19 mouse cellular contexts compared by ENCODE assay signal in the genomic region with DNA sequence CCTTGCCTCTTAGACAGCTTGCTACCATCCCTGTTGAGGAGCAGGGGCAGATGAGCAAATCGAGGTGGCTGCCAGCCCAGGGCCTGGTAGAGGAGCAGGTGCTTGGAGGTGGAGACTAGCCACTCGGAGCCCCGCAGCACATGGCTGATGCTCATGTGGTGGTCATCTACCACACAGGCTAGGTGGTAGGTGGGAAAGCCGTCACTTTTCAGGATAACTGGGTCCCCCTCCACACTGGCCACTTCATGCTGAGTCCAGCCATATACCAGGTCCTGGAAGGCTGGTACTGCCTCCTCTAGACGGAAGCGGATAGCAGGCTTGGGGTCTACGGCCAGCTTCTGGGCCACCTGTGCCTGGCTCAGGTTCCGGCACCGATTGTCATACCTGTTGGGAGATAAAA. TPM values are rescaled to one million over a fixed set of nuclear protein-coding genes. Genes with fewer than 3 reads are reported as not detected.
A peak's percentile ranks its signal among the peaks of the same experiment; 100 is the strongest.
DNase-seq lines count a peak whose midpoint lies in the region; ATAC-seq and TF ChIP-seq lines count a peak whose summit lies in the region.
"Had no signal": no experiment of that assay in that cellular context is flagged by ENCODE, and none has a peak within 500 bp of the region (broad histone marks: within the 10 kb centered on the region; RNA-seq: fewer than 3 reads in every experiment).

No protein-coding gene starts in this region.

- no peak for TF ChIP-seq POLR2A in heart, adult 2 months (IDR thresholded peaks at IDR 0.05; ENCODE audit: insufficient read depth, low read depth, low read length)

- H3K4me2 ChIP-seq in heart, embryonic 13.5 days = no peak overlapping the region
- H3K4me2 ChIP-seq in heart, postnatal 0 days (ENCODE audit: low read depth, low read length) = no peak overlapping the region
- H3K4me2 ChIP-seq: embryonic facial prominence, embryonic 12.5 days; forebrain, embryonic 13.5 days; hindbrain, embryonic 15.5 days had no signal

- intact Hi-C loops in heart, adult 2 months (cut with DNase I) = no loop called here
- intact Hi-C loops in heart, postnatal 10 days (cut with DNase I) = no loop called here
- intact Hi-C loops in heart, postnatal 14 days (cut with DNase I) = no loop called here

- TF ChIP-seq CTCF in heart, adult 2 months (IDR thresholded peaks at IDR 0.05) = no peak
- TF ChIP-seq CTCF in heart, postnatal 0 days (IDR thresholded peaks at IDR 0.05; ENCODE audit: low read depth) = no peak

- TF ChIP-seq EP300 in heart, adult 2 months (IDR thresholded peaks at IDR 0.05; ENCODE audit: insufficient read depth, low read depth, low read length) = no peak
- no peak for TF ChIP-seq EP300 in heart, postnatal 0 days (IDR thresholded peaks at IDR 0.05; ENCODE audit: low read depth)

- no peaks in the 10 kb centered on the region for H3K79me2 ChIP-seq in heart, adult 2 months (replicated peaks; ENCODE audit: control insufficient read depth, insufficient read depth, low read length)

- H3K27ac ChIP-seq in heart, adult 2 months = no peak overlapping the region
- H3K27ac ChIP-seq in heart, embryonic 13.5 days (replicated peaks) = peak overlapping the region; percentile 98
- peak overlapping the region; percentile 97 for H3K27ac ChIP-seq in heart, postnatal 0 days (ENCODE audit: low read depth)
- H3K27ac ChIP-seq: embryonic facial prominence, embryonic 12.5 days; forebrain, embryonic 13.5 days; hindbrain, embryonic 15.5 days had no signal

- ATAC-seq in heart, embryonic 13.5 days (ENCODE audit: extremely low read depth, insufficient number of reproducible peaks, low FRiP score, low TSS enrichment) = no peak
- no peak for ATAC-seq in heart, postnatal 0 days (ENCODE audit: insufficient read depth, low read depth)
- ATAC-seq: forebrain, embryonic 13.5 days; forebrain, postnatal 0 days had no signal

- peaks cover 9% of the 10 kb centered on the region for H3K36me3 ChIP-seq in heart, adult 2 months (ENCODE audit: control insufficient read depth, insufficient read depth, low read length)
- peaks cover 44% of the 10 kb centered on the region for H3K36me3 ChIP-seq in heart, embryonic 13.5 days
- H3K36me3 ChIP-seq in heart, postnatal 0 days (replicated peaks; ENCODE audit: control insufficient read depth, insufficient read depth, low read length) = peaks cover 13% of the 10 kb centered on the region; the same call in 1 of the 2 replicates

- DNase-seq in heart, adult 11 months = peak; percentile 91
- no peak for DNase-seq in heart, adult 2 months
- DNase-seq in heart, postnatal 10 days = no peak
- no peak for DNase-seq in heart, postnatal 0 days (ENCODE audit: low spot score)
- no peak for DNase-seq in heart, postnatal 14 days
- DNase-seq in kidney, postnatal 25 days = no peak
- DNase-seq: adrenal gland, postnatal 10 days; cerebellum, adult 11 months; cerebellum, adult 8-10 months; cerebellum, postnatal 14 days; embryo, embryonic 11 days; forebrain, postnatal 0 days; gastrocnemius, postnatal 14 days; kidney, adult 11 months; kidney, adult 9 months had no signal

- 89% methylated on average over 9 of the region's 9 CpGs for WGBS in heart, adult 2 months
- 87% methylated on average over 9 of the region's 9 CpGs for WGBS in heart, embryonic 13.5 days
- 81% methylated on average over 9 of the region's 9 CpGs for WGBS in heart, postnatal 0 days

- H3K9ac ChIP-seq in heart, adult 2 months (ENCODE audit: low read depth, low read length) = no peak overlapping the region
- peak overlapping the region; percentile 33; the same call in 1 of the 2 replicates for H3K9ac ChIP-seq in heart, embryonic 13.5 days
- no peak overlapping the region for H3K9ac ChIP-seq in heart, postnatal 0 days (replicated peaks; ENCODE audit: low read depth, low read length)
- H3K9ac ChIP-seq: embryonic facial prominence, embryonic 12.5 days; forebrain, embryonic 13.5 days; forebrain, postnatal 0 days; hindbrain, embryonic 15.5 days had no signal

- H3K4me3 ChIP-seq in heart, adult 2 months = no peak overlapping the region
- H3K4me3 ChIP-seq in heart, embryonic 13.5 days = no peak overlapping the region
- H3K4me3 ChIP-seq in heart, postnatal 0 days (ENCODE audit: low read depth, low read length) = no peak overlapping the region
- H3K4me3 ChIP-seq: embryonic facial prominence, embryonic 12.5 days; forebrain, embryonic 13.5 days; hindbrain, embryonic 15.5 days had no signal

- no peaks in the 10 kb centered on the region for H3K27me3 ChIP-seq in heart, adult 2 months (ENCODE audit: control insufficient read depth, insufficient read depth, low read length)
- no peaks in the 10 kb centered on the region for H3K27me3 ChIP-seq in heart, embryonic 13.5 days (replicated peaks)
- H3K27me3 ChIP-seq in heart, postnatal 0 days (ENCODE audit: control insufficient read depth, insufficient read depth, low read length) = no peaks in the 10 kb centered on the region
- H3K27me3 ChIP-seq: embryonic facial prominence, embryonic 12.5 days; forebrain, embryonic 13.5 days; hindbrain, embryonic 15.5 days had no signal

- peaks cover 4% of the 10 kb centered on the region for H3K4me1 ChIP-seq in heart, adult 2 months (ENCODE audit: control insufficient read depth, insufficient read depth, low read length)
- peaks cover 63% of the 10 kb centered on the region for H3K4me1 ChIP-seq in heart, embryonic 13.5 days
- H3K4me1 ChIP-seq in heart, postnatal 0 days (ENCODE audit: control insufficient read depth, insufficient read depth) = peaks cover 34% of the 10 kb centered on the region
- H3K4me1 ChIP-seq: embryonic facial prominence, embryonic 12.5 days; forebrain, embryonic 13.5 days; hindbrain, embryonic 15.5 days had no signal

- no peaks in the 10 kb centered on the region for H3K9me3 ChIP-seq in heart, embryonic 13.5 days
- H3K9me3 ChIP-seq in heart, postnatal 0 days (replicated peaks; ENCODE audit: control insufficient read depth, low read length) = no peaks in the 10 kb centered on the region
- H3K9me3 ChIP-seq: embryonic facial prominence, embryonic 12.5 days; forebrain, embryonic 13.5 days; hindbrain, embryonic 15.5 days had no signal

RNA-seq across cellular contexts. Expression of a gene that starts 18.8 kb away (rescaled TPM):
- total RNA-seq in heart, adult 2 months (2021) = 10 to 100 TPM; 30.4 to 37.2 TPM
- 17.8 and 27.6 TPM in 2 replicates for polyA plus RNA-seq in heart, adult 2 months (2012; rRNA removed)
- polyA plus RNA-seq in heart, embryonic 13.5 days (2015; fragmentation: Nextera tagmentation; extraction: Ambion mirVana) = 46.3 and 46.9 TPM in 2 replicates
- total RNA-seq in heart, postnatal 10 days (2021) = 10 to 100 TPM; 41.5 to 50.2 TPM
- total RNA-seq in heart, postnatal 0 days (2014; rRNA removed; ENCODE audit: low replicate concordance) = 54.7 and 65.5 TPM in 2 replicates
- 22.6 and 25.5 TPM in 2 replicates for polyA plus RNA-seq in heart, postnatal 0 days (2015; fragmentation: Nextera tagmentation; extraction: Ambion mirVana)
- 10 to 100 TPM; 33.0 to 39.6 TPM for total RNA-seq in heart, postnatal 14 days (2021)

RNA-seq across cellular contexts. Expression of a gene that starts 18.9 kb away (rescaled TPM):
- 10 to 100 TPM; 11.8 to 12.9 TPM for total RNA-seq in heart, adult 2 months (2021)
- 10.6 and 11.8 TPM in 2 replicates for polyA plus RNA-seq in heart, adult 2 months (2012; rRNA removed)
- polyA plus RNA-seq in heart, embryonic 13.5 days (2015; fragmentation: Nextera tagmentation; extraction: Ambion mirVana) = 27.4 and 27.9 TPM in 2 replicates
- 10 to 100 TPM; 15.9 to 16.3 TPM for total RNA-seq in heart, postnatal 10 days (2021)
- total RNA-seq in heart, postnatal 0 days (2014; rRNA removed; ENCODE audit: low replicate concordance) = 54.3 and 60.1 TPM in 2 replicates
- polyA plus RNA-seq in heart, postnatal 0 days (2015; fragmentation: Nextera tagmentation; extraction: Ambion mirVana) = 27.8 and 29.2 TPM in 2 replicates
- total RNA-seq in heart, postnatal 14 days (2021) = 10 to 100 TPM; 10.0 to 12.6 TPM

RNA-seq across cellular contexts. Expression of a gene that starts 27.2 kb away (rescaled TPM):
- 10 to 100 TPM; 25.3 to 28.5 TPM for total RNA-seq in heart, adult 2 months (2021)
- polyA plus RNA-seq in heart, adult 2 months (2012; rRNA removed) = 25.7 and 30.1 TPM in 2 replicates
- 77.2 TPM in 2 replicates for polyA plus RNA-seq in heart, embryonic 13.5 days (2015; fragmentation: Nextera tagmentation; extraction: Ambion mirVana)
- total RNA-seq in heart, postnatal 10 days (2021) = 10 to 100 TPM; 42.1 TPM
- total RNA-seq in heart, postnatal 0 days (2014; rRNA removed; ENCODE audit: low replicate concordance) = 51.3 and 79.7 TPM in 2 replicates
- 37.5 and 38.1 TPM in 2 replicates for polyA plus RNA-seq in heart, postnatal 0 days (2015; fragmentation: Nextera tagmentation; extraction: Ambion mirVana)
- 10 to 100 TPM; 28.7 to 29.6 TPM for total RNA-seq in heart, postnatal 14 days (2021)

RNA-seq across cellular contexts. Expression of a gene that starts 53.5 kb away (rescaled TPM):
- 1,000 to 10,000 TPM; 1,546 to 1,742 TPM for total RNA-seq in heart, adult 2 months (2021)
- 502 and 847 TPM in 2 replicates for polyA plus RNA-seq in heart, adult 2 months (2012; rRNA removed)
- polyA plus RNA-seq in heart, embryonic 13.5 days (2015; fragmentation: Nextera tagmentation; extraction: Ambion mirVana) = 1,343 and 1,477 TPM in 2 replicates
- 1,000 to 10,000 TPM; 1,393 to 1,403 TPM for total RNA-seq in heart, postnatal 10 days (2021)
- 181 and 183 TPM in 2 replicates for total RNA-seq in heart, postnatal 0 days (2014; rRNA removed; ENCODE audit: low replicate concordance)
- polyA plus RNA-seq in heart, postnatal 0 days (2015; fragmentation: Nextera tagmentation; extraction: Ambion mirVana) = 2,966 and 3,134 TPM in 2 replicates
- 1,000 to 10,000 TPM; 1,455 to 1,530 TPM for total RNA-seq in heart, postnatal 14 days (2021)
